Mouse (Mus musculus) ES-Bruce4 (cell line): ENCODE results near the gene Tdrd9.

Source experiments
- CTCF ChIP-seq: IDR thresholded peaks from one replicate; pipeline ENCODE4 v1.8.1; 2011; ENCODE audit warnings: low read depth, low read length
- EP300 ChIP-seq: IDR thresholded peaks from 2 replicates; pipeline ENCODE4 v1.6.1; 2011; ENCODE audit warnings: low read depth, low read length; ENCODE audit not compliant: insufficient read depth
- POLR2A ChIP-seq: IDR thresholded peaks from one replicate; pipeline ENCODE4 v1.8.1; 2011; ENCODE audit warnings: low read length; ENCODE audit not compliant: insufficient read depth

DNA sequence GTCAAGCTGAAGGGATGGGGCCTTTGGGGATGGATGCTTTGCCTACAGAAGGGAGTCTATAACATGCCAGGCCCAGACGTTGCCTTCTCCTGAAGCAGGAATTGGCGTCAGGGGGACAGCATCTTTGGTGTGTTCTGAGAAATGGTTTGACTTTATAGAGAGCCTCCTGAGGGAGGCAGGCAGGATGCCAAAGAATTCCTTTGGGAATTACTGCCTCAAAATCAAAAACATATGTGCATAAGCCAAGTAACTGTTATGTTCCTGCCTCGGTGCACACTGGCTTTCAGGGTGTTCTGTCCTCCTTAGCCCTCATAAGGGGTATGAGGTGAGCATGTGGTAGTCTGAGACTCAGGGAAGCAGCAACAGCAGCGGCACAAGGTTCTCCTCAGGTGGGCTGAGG, 45.0 kb downstream of the Tdrd9 start:
- no peak for TF ChIP-seq EP300
- TF ChIP-seq CTCF: no peak
- no peak for TF ChIP-seq POLR2A
